Mouse (Mus musculus) intestine, embryonic 15.5 days (tissue): ENCODE measurements around the gene Zfp746. TPM values are rescaled to one million over a fixed set of nuclear protein-coding genes. Genes with fewer than 3 reads are reported as not detected.

ENCODE experiments used
- ATAC-seq: fragments of 200-750 bp; cut with Nextera tagmentation; 2 replicates; pipeline ENCODE4 v1.8.0; 2017; ENCODE audit warnings: moderate TSS enrichment, moderate library complexity
- H3K27ac ChIP-seq: fragments of 300-500 bp; sonication (generic); 2 replicates; pipeline ENCODE4 v1.5.1; 2015; ENCODE audit warnings: mild to moderate bottlenecking, inconsistent platforms
- H3K27me3 ChIP-seq: fragments of 300-500 bp; sonication (generic); replicated peaks from 2 replicates; pipeline ENCODE4 v1.6.1; 2015; ENCODE audit warnings: inconsistent platforms
- H3K36me3 ChIP-seq: fragments of 300-500 bp; sonication (generic); 2 replicates; pipeline ENCODE4 v1.6.1; 2015; ENCODE audit warnings: inconsistent platforms
- H3K4me1 ChIP-seq: fragments of 300-500 bp; sonication (generic); replicated peaks from 2 replicates; pipeline ENCODE4 v1.6.1; 2015; ENCODE audit warnings: inconsistent platforms
- H3K4me2 ChIP-seq: fragments of 300-500 bp; sonication (generic); replicated peaks from 2 replicates; pipeline ENCODE4 v1.6.1; 2015; ENCODE audit warnings: mild to moderate bottlenecking, inconsistent platforms
- H3K4me3 ChIP-seq: fragments of 300-500 bp; sonication (generic); replicated peaks from 2 replicates; pipeline ENCODE4 v1.5.1; 2015; ENCODE audit warnings: inconsistent platforms
- H3K9ac ChIP-seq: fragments of 300-500 bp; sonication (generic); 2 replicates; pipeline ENCODE4 v1.6.1; 2015; ENCODE audit warnings: inconsistent platforms
- H3K9me3 ChIP-seq: fragments of 300-500 bp; sonication (generic); 2 replicates; pipeline ENCODE4 v1.6.1; 2016; ENCODE audit warnings: inconsistent platforms
- WGBS: fragments of 180-500 bp; shearing (Covaris S2); methylation state at CpG from one replicate; pipeline ENCODE4 v1.1.7; 2015; 5-methylcytosine and 5-hydroxymethylcytosine counted together
- polyA plus RNA-seq: library from polyadenylated mRNA; unstranded; fragments of >200 nt; fragmentation: Nextera tagmentation; extraction: Ambion mirVana; gene quantifications from 2 replicates; pipeline ENCODE4 v1.2.1, GENCODE M21; 2015

The Zfp746 gene
- polyA plus RNA-seq, 1 experiment from 2014 or later = 15.1 TPM

GRCm38 (mm10) chr6:48024994-48025345 is 61.4 kb downstream of the Zfp746 start:
- Histone ChIP-seq H3K36me3 (peaks cover 60% of the 10 kb centered on the region), H3K27me3 (no peaks in the 10 kb centered on the region), H3K27ac (no peak overlapping the region), H3K4me3 (no peak overlapping the region), H3K4me1 (no peaks in the 10 kb centered on the region), H3K9ac (no peak overlapping the region), H3K4me2 (no peak overlapping the region), H3K9me3 (peaks cover 18% of the 10 kb centered on the region)
- WGBS = 82% methylated on average over 21 of the region's 21 CpGs
- no peak for ATAC-seq

DNA sequence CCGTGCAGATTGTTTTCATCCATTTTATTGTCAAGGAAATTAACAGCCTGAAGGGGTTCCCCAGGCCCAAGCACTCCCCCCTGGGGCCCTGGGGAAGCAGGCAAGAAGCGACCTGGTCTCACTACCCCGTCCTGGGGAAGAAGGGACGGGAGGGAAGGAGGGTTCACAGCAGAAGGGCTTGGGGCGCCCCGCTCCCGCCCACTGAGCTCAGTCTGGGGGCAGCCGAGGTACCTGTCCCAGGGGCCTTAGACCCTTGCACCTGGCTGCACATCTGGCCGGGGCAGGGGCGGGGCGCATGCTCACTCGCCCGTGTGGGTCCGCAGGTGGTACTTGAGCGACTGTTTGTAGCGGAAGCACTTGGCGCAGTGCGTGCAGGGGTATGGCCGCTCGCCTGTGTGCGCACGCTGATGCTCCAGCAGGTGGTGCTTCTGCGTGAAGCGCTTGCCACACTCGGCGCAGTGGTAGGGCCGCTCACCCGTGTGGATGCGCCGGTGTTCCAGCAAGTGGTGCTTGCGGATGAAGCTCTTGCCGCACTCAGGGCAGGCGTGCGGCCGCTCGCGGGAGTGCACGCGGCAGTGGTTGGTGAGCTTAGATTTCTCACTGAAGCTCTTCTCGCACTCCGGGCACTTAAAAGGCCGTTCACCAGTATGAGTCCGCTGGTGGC is 61.9 kb downstream of the Zfp746 start:
- no peak overlapping the region for H3K4me3 ChIP-seq
- H3K9ac ChIP-seq = no peak overlapping the region
- no peaks in the 10 kb centered on the region for H3K27me3 ChIP-seq
- ATAC-seq = no peak
- H3K27ac ChIP-seq = no peak overlapping the region
- peaks cover 57% of the 10 kb centered on the region for H3K36me3 ChIP-seq
- no peak overlapping the region for H3K4me2 ChIP-seq
- no peaks in the 10 kb centered on the region for H3K4me1 ChIP-seq
- peaks cover 18% of the 10 kb centered on the region for H3K9me3 ChIP-seq
- WGBS = 83% methylated on average over 43 of the region's 43 CpGs

- Histone ChIP-seq H3K36me3 (peaks cover 45% of the 10 kb centered on the region), H3K9me3 (peaks cover 18% of the 10 kb centered on the region), H3K27me3 (no peaks in the 10 kb centered on the region), H3K27ac (no peak overlapping the region), H3K4me1 (no peaks in the 10 kb centered on the region), H3K9ac (no peak overlapping the region), H3K4me3 (no peak overlapping the region), H3K4me2 (no peak overlapping the region)
- ATAC-seq = no peak
- WGBS = 84% methylated on average over 2 of the region's 2 CpGs
These were observed 63.7 kb downstream of the Zfp746 start for GRCm38 (mm10) chr6:48022672-48023071.

GRCm38 (mm10) chr6:48021678-48022077 is 64.7 kb downstream of the Zfp746 start:
- peaks cover 38% of the 10 kb centered on the region for H3K36me3 ChIP-seq
- no peak overlapping the region for H3K4me2 ChIP-seq
- no peak overlapping the region for H3K27ac ChIP-seq
- no peak for ATAC-seq
- H3K4me3 ChIP-seq = no peak overlapping the region
- WGBS = 76% methylated on average over 1 of the region's 1 CpGs
- no peaks in the 10 kb centered on the region for H3K27me3 ChIP-seq
- peaks cover 18% of the 10 kb centered on the region for H3K9me3 ChIP-seq
- no peak overlapping the region for H3K9ac ChIP-seq
- no peaks in the 10 kb centered on the region for H3K4me1 ChIP-seq

DNA sequence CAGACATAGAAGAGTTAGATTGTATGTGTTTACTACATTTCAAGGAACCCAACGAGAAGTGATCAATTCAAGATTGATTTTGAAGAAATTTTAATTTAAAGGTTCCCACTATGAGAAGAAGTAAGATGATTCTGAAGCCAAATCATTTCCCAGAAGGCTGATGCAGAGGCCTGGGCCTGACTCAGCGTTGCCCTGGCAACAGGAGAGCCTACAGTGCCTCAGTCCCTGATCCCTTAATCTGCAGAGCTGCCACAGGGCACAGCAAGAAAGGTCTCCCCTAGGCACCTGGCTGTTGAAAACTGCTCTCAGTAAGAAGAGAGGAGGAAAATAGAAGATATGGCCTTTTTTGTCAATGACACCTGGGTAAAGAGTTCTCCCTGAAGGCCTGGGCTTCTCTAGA is 66.4 kb downstream of the Zfp746 start:
- H3K27ac ChIP-seq = no peak overlapping the region
- H3K9ac ChIP-seq = no peak overlapping the region
- H3K27me3 ChIP-seq = no peaks in the 10 kb centered on the region
- no peaks in the 10 kb centered on the region for H3K4me1 ChIP-seq
- H3K36me3 ChIP-seq = peaks cover 22% of the 10 kb centered on the region
- H3K4me2 ChIP-seq = no peak overlapping the region
- H3K9me3 ChIP-seq = peaks cover 9% of the 10 kb centered on the region
- H3K4me3 ChIP-seq = no peak overlapping the region
- no peak for ATAC-seq
- 90% methylated on average over 2 of the region's 2 CpGs for WGBS

- Histone ChIP-seq H3K9ac (no peak overlapping the region), H3K36me3 (0 out of 2 replicates have a peak, but pooled peaks cover 3% of the 10 kb centered on the region), H3K4me2 (no peak overlapping the region), H3K4me1 (no peaks in the 10 kb centered on the region), H3K27ac (no peak overlapping the region), H3K9me3 (no peaks in the 10 kb centered on the region), H3K4me3 (no peak overlapping the region), H3K27me3 (no peaks in the 10 kb centered on the region)
- ATAC-seq = no peak
- WGBS = 93% methylated on average over 9 of the region's 9 CpGs
These were observed 69.6 kb downstream of the Zfp746 start for GRCm38 (mm10) chr6:48016841-48017240.

DNA sequence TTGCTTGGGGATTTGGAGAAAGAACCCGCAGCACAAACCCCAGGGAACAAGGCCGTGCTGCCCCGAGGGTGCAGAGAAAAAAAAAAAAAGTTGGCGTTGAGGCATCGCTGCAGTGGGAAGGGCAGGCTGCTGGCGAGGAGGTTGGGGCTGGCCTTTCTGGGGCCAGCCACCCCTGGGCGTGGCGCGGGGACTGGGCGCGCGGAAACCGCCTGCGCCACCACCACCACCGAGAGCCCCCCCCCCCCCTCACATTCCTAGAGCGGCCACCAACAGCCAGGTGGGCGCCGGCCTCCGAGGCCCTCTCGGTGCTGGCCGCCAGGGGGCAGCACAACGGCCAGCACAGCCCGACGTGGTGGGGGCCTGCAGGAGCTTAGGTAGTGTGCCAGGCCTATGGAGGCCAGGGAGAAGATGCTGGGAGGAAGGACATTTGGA is 70.3 kb downstream of the Zfp746 start:
- H3K27ac ChIP-seq = no peak overlapping the region
- peak; percentile 97 for ATAC-seq
- no peaks in the 10 kb centered on the region for H3K9me3 ChIP-seq
- H3K4me2 ChIP-seq = peak overlapping the region; percentile 79
- no peaks in the 10 kb centered on the region for H3K27me3 ChIP-seq
- peak overlapping the region; percentile 41 for H3K4me3 ChIP-seq
- H3K36me3 ChIP-seq = 0 out of 2 replicates have a peak, but pooled peaks cover 3% of the 10 kb centered on the region
- no peaks in the 10 kb centered on the region for H3K4me1 ChIP-seq
- under 1% methylated on average over 24 of the region's 24 CpGs for WGBS
- H3K9ac ChIP-seq = peak overlapping the region; percentile 26

Other genes starting within 250 kb of the Zfp746 start
- gene Zfp282, start 209.4 kb downstream of the Zfp746 start, polyA plus RNA-seq = 12.0 and 12.1 TPM in 2 replicates
- 11.8 and 12.4 TPM in 2 replicates for gene Zfp212, start 166.1 kb downstream of the Zfp746 start, polyA plus RNA-seq
- 9.1 and 9.4 TPM in 2 replicates for gene Zfp956, start 133.2 kb downstream of the Zfp746 start, polyA plus RNA-seq
- gene Zfp777, start 37.7 kb downstream of the Zfp746 start, polyA plus RNA-seq = 6.5 and 7.1 TPM in 2 replicates